Mouse (Mus musculus) kidney, adult 2 months (tissue): ENCODE data around the gene St6gal1. TPM values are rescaled to one million over a fixed set of nuclear protein-coding genes. Genes with fewer than 3 reads are reported as not detected.

Experiments
- DNase-seq: peaks from one replicate; pipeline ENCODE4 v3.0.0; 2021
- H3K27ac ChIP-seq: fragments of 200-500 bp; 2 replicates; pipeline ENCODE4 v1.5.1; 2012; ENCODE audit warnings: low read depth, low read length, control low read depth, inconsistent platforms; ENCODE audit not compliant: insufficient read depth
- H3K27me3 ChIP-seq: fragments of 200-500 bp; replicated peaks from 2 replicates; pipeline ENCODE4 v1.6.1; 2012; ENCODE audit warnings: mild to moderate bottlenecking, moderate library complexity, low read length, inconsistent platforms; ENCODE audit not compliant: control insufficient read depth, insufficient read depth
- H3K36me3 ChIP-seq: fragments of 200-500 bp; 2 replicates; pipeline ENCODE4 v1.6.1; 2012; ENCODE audit warnings: mild to moderate bottlenecking, moderate library complexity, low read length, inconsistent platforms; ENCODE audit not compliant: control insufficient read depth, insufficient read depth
- H3K4me1 ChIP-seq: fragments of 200-500 bp; 2 replicates; pipeline ENCODE4 v1.6.1; 2011; ENCODE audit warnings: low read length; ENCODE audit not compliant: control insufficient read depth, insufficient read depth
- H3K4me3 ChIP-seq: fragments of 200-500 bp; 2 replicates; pipeline ENCODE4 v1.5.1; 2011; ENCODE audit warnings: mild to moderate bottlenecking, low read depth, low read length, control low read depth; ENCODE audit not compliant: insufficient read depth
- CTCF ChIP-seq: fragments of 200-500 bp; conservative IDR thresholded peaks from 2 replicates; pipeline ENCODE4 v1.5.1; 2011; ENCODE audit warnings: low read depth, mild to moderate bottlenecking, control low read depth, low read length, moderate library complexity, mixed read lengths; ENCODE audit not compliant: insufficient read depth, insufficient read length
- POLR2A ChIP-seq: fragments of 200-500 bp; IDR thresholded peaks from one replicate; pipeline ENCODE4 v1.6.1; 2011; ENCODE audit warnings: low read depth, low read length, control low read depth
- WGBS: fragments of 180-500 bp; shearing (Covaris S2); methylation state at CpG from one replicate; pipeline ENCODE4 v1.1.7; 2018; 5-methylcytosine and 5-hydroxymethylcytosine counted together
- polyA plus RNA-seq: library from polyadenylated mRNA; depleted of rRNA; stranded (reverse); fragments of >200 nt; gene quantifications from 2 replicates; pipeline ENCODE4 v1.2.3, GENCODE M21; 2012

Gene St6gal1
- polyA plus RNA-seq, 1 experiment = 10.1 TPM

GRCm38 (mm10) chr16:23196296-23196695 is 28.2 kb upstream of the St6gal1 start:
- Histone ChIP-seq H3K4me1 (peaks cover 22% of the 10 kb centered on the region), H3K27ac (peak overlapping the region; percentile 74; the same call in 1 of the 2 replicates), H3K27me3 (no peaks in the 10 kb centered on the region), H3K36me3 (no peaks in the 10 kb centered on the region), H3K4me3 (no peak overlapping the region)
- peak; percentile 70 for DNase-seq
- no peak for TF ChIP-seq CTCF
- TF ChIP-seq POLR2A = no peak

- 80% methylated on average over 6 of the region's 6 CpGs for WGBS
- H3K4me3 ChIP-seq = no peak overlapping the region
- H3K27ac ChIP-seq = 0 out of 2 replicates have a peak overlapping the region, but pooled peaks have one; percentile 16
Observed at GRCm38 (mm10) chr16:23196791-23197190, 27.7 kb upstream of the St6gal1 start.

GRCm38 (mm10) chr16:23201498-23201897 is 23.0 kb upstream of the St6gal1 start:
- DNase-seq = no peak
- Histone ChIP-seq H3K4me1 (peaks cover 8% of the 10 kb centered on the region), H3K4me3 (no peak overlapping the region), H3K27ac (no peak overlapping the region), H3K27me3 (no peaks in the 10 kb centered on the region), H3K36me3 (no peaks in the 10 kb centered on the region)
- TF ChIP-seq CTCF = no peak

More at GRCm38 (mm10) chr16:23196791-23197190, 27.7 kb upstream of the St6gal1 start:
- peaks cover 19% of the 10 kb centered on the region for H3K4me1 ChIP-seq
- H3K36me3 ChIP-seq = no peaks in the 10 kb centered on the region
- TF ChIP-seq POLR2A (no peak), CTCF (no peak)
- H3K27me3 ChIP-seq = no peaks in the 10 kb centered on the region
- DNase-seq = no peak

GRCm38 (mm10) chr16:23214314-23214713 is 10.2 kb upstream of the St6gal1 start:
- Histone ChIP-seq H3K4me3 (no peak overlapping the region), H3K27me3 (no peaks in the 10 kb centered on the region), H3K27ac (no peak overlapping the region), H3K36me3 (no peaks in the 10 kb centered on the region), H3K4me1 (peaks cover 4% of the 10 kb centered on the region; the same call in 1 of the 2 replicates)
- TF ChIP-seq POLR2A = no peak
- no peak for TF ChIP-seq CTCF
- no peak for DNase-seq
- 68% methylated on average over 7 of the region's 7 CpGs for WGBS

GRCm38 (mm10) chr16:23215241-23215900 is 9.2 kb upstream of the St6gal1 start:
- DNase-seq = no peak

GRCm38 (mm10) chr16:23216366-23216765 is 8.2 kb upstream of the St6gal1 start:
- no peak overlapping the region for H3K4me3 ChIP-seq
- no peaks in the 10 kb centered on the region for H3K36me3 ChIP-seq
- no peak for DNase-seq
- no peaks in the 10 kb centered on the region for H3K27me3 ChIP-seq
- no peak overlapping the region for H3K27ac ChIP-seq
- H3K4me1 ChIP-seq = peaks cover 4% of the 10 kb centered on the region; the same call in 1 of the 2 replicates
- WGBS = 41% methylated on average over 9 of the region's 9 CpGs
- TF ChIP-seq CTCF (no peak), POLR2A (no peak)

More at GRCm38 (mm10) chr16:23215241-23215900, 9.2 kb upstream of the St6gal1 start:
- peaks cover 4% of the 10 kb centered on the region; the same call in 1 of the 2 replicates for H3K4me1 ChIP-seq
- WGBS = 86% methylated on average over 5 of the region's 5 CpGs
- TF ChIP-seq POLR2A (no peak), CTCF (no peak)
- H3K36me3 ChIP-seq = no peaks in the 10 kb centered on the region
- H3K27ac ChIP-seq = no peak overlapping the region
- no peaks in the 10 kb centered on the region for H3K27me3 ChIP-seq
- H3K4me3 ChIP-seq = no peak overlapping the region

- no peak overlapping the region for H3K4me3 ChIP-seq
- TF ChIP-seq CTCF = no peak
- TF ChIP-seq POLR2A = no peak
- H3K27ac ChIP-seq = no peak overlapping the region
- H3K36me3 ChIP-seq = no peaks in the 10 kb centered on the region
- WGBS = 50% methylated on average over 7 of the region's 7 CpGs
- H3K4me1 ChIP-seq = peaks cover 4% of the 10 kb centered on the region; the same call in 1 of the 2 replicates
- H3K27me3 ChIP-seq = no peaks in the 10 kb centered on the region
- DNase-seq = no peak
Observed at GRCm38 (mm10) chr16:23218313-23218712, 6.2 kb upstream of the St6gal1 start.
